8 mouse cellular contexts compared by ENCODE assay signal in genomic region chr11:59847131-59847530, GRCm38 (mm10). TPM values are rescaled to one million over a fixed set of nuclear protein-coding genes. Genes with fewer than 3 reads are reported as not detected.
A peak's percentile ranks its signal among the peaks of the same experiment; 100 is the strongest.
DNase-seq lines count a peak whose midpoint lies in the region; ATAC-seq and TF ChIP-seq lines count a peak whose summit lies in the region.

No protein-coding gene starts in this region.

- peak overlapping the region; percentile 81 for H3K4me2 ChIP-seq in midbrain, postnatal 0 days (ENCODE audit: low read depth, low read length, poor library complexity, severe bottlenecking)

- H3K27me3 ChIP-seq in hindbrain, embryonic 10.5 days (ENCODE audit: insufficient read depth, poor library complexity, severe bottlenecking) = no peaks in the 10 kb centered on the region
- no peaks in the 10 kb centered on the region for H3K27me3 ChIP-seq in midbrain, postnatal 0 days (ENCODE audit: insufficient read depth, low read length)

- DNase-seq in layer of hippocampus, postnatal 10 days (ENCODE audit: low spot score in 2 of 2) = peak; percentile 48 to 54
- DNase-seq in layer of hippocampus, postnatal 14 days (ENCODE audit: low spot score in 2 of 2) = no peak
- DNase-seq in adrenal gland, postnatal 36 days = peak; percentile 39 to 61
- peak; percentile 63 for DNase-seq in hindbrain, embryonic 10.5 days (ENCODE audit: low spot score)
- peak; percentile 74 for DNase-seq in liver
- peak; percentile 76 for DNase-seq in midbrain, postnatal 0 days (ENCODE audit: low spot score)
- peak; percentile 19 to 42 for DNase-seq in thymus, adult 18-20 months

- WGBS in hindbrain, embryonic 10.5 days = 19% methylated on average over 2 of the region's 2 CpGs
- WGBS in midbrain, postnatal 0 days = 10% methylated on average over 2 of the region's 2 CpGs

- H3K36me3 ChIP-seq in hindbrain, embryonic 10.5 days = peaks cover 15% of the 10 kb centered on the region
- no peaks in the 10 kb centered on the region; the same call in 1 of the 2 replicates for H3K36me3 ChIP-seq in midbrain, postnatal 0 days (ENCODE audit: insufficient read depth, low read length)

- H3K9ac ChIP-seq in midbrain, postnatal 0 days (replicated peaks; ENCODE audit: low read length, poor library complexity, severe bottlenecking) = no peak overlapping the region

- ATAC-seq in midbrain, postnatal 0 days (ENCODE audit: low FRiP score) = 0 out of 2 replicates have a peak, but pooled peaks have one; percentile 41

- no peak overlapping the region for H3K4me3 ChIP-seq in embryonic fibroblast, embryonic 13.5 days (ENCODE audit: insufficient read depth, low read length)
- H3K4me3 ChIP-seq in hindbrain, embryonic 10.5 days = peak overlapping the region; percentile 80
- peak overlapping the region; percentile 76 for H3K4me3 ChIP-seq in midbrain, postnatal 0 days (ENCODE audit: low read depth, low read length)

- no peak for TF ChIP-seq POLR2A in embryonic fibroblast, embryonic 13.5 days (IDR thresholded peaks at IDR 0.05; ENCODE audit: low read depth, low read length)

- TF ChIP-seq CTCF in embryonic fibroblast, embryonic 13.5 days (IDR thresholded peaks at IDR 0.05; ENCODE audit: borderline replicate concordance, insufficient read depth, low read length) = peak; percentile 79
- peak; percentile 77 for TF ChIP-seq CTCF in midbrain, postnatal 0 days (IDR thresholded peaks at IDR 0.05)

- peaks cover 2% of the 10 kb centered on the region; the same call in 1 of the 2 replicates for H3K4me1 ChIP-seq in embryonic fibroblast, embryonic 13.5 days (ENCODE audit: control insufficient read depth, insufficient read depth, low read length)
- H3K4me1 ChIP-seq in hindbrain, embryonic 10.5 days (replicated peaks) = peaks cover 27% of the 10 kb centered on the region
- H3K4me1 ChIP-seq in midbrain, postnatal 0 days (ENCODE audit: insufficient read depth, low read length) = peaks cover 8% of the 10 kb centered on the region; the same call in 1 of the 2 replicates

- no peak overlapping the region for H3K27ac ChIP-seq in embryonic fibroblast, embryonic 13.5 days (ENCODE audit: insufficient read depth, low read length)
- no peak overlapping the region for H3K27ac ChIP-seq in hindbrain, embryonic 10.5 days
- H3K27ac ChIP-seq in midbrain, postnatal 0 days (ENCODE audit: low read depth, low read length) = no peak overlapping the region

- H3K9me3 ChIP-seq in hindbrain, embryonic 10.5 days = no peaks in the 10 kb centered on the region
- no peaks in the 10 kb centered on the region for H3K9me3 ChIP-seq in midbrain, postnatal 0 days (ENCODE audit: low read length)

RNA-seq across cellular contexts. Expression of gene Cops3, which starts 7.5 kb away (rescaled TPM):
- total RNA-seq in layer of hippocampus, postnatal 10 days (2021) = 10 to 100 TPM; 72.1 to 76.4 TPM
- total RNA-seq in layer of hippocampus, postnatal 14 days (2021) = 10 to 100 TPM; 69.7 to 72.3 TPM
- 100 to 1,000 TPM in 1 of 2 experiments, 10 to 100 TPM in 1; 85.2 to 108 TPM for total RNA-seq in adrenal gland, postnatal 36 days (2021)
- polyA plus RNA-seq in embryonic fibroblast, embryonic 13.5 days (2011; ENCODE audit: insufficient read length, low read depth, missing spikeins) = 118 and 141 TPM in 2 replicates
- polyA plus RNA-seq in hindbrain, embryonic 10.5 days (2016; fragmentation: Nextera tagmentation; extraction: Ambion mirVana) = 233 and 255 TPM in 2 replicates
- 94.1 and 104 TPM in 2 replicates for total RNA-seq in midbrain, postnatal 0 days (2014; rRNA removed)
- polyA plus RNA-seq in midbrain, postnatal 0 days (2015; fragmentation: Nextera tagmentation; extraction: Ambion mirVana) = 147 and 148 TPM in 2 replicates

RNA-seq across cellular contexts. Expression of gene Nt5m, which starts 7.9 kb away (rescaled TPM):
- total RNA-seq in layer of hippocampus, postnatal 10 days (2021) = 10 to 100 TPM; 50.3 to 53.9 TPM
- total RNA-seq in layer of hippocampus, postnatal 14 days (2021) = 10 to 100 TPM; 60.5 to 63.3 TPM
- 10 to 100 TPM; 24.4 to 29.7 TPM for total RNA-seq in adrenal gland, postnatal 36 days (2021)
- polyA plus RNA-seq in embryonic fibroblast, embryonic 13.5 days (2011; ENCODE audit: insufficient read length, low read depth, missing spikeins) = 13.1 and 15.3 TPM in 2 replicates
- polyA plus RNA-seq in hindbrain, embryonic 10.5 days (2016; fragmentation: Nextera tagmentation; extraction: Ambion mirVana) = 41.2 and 47.7 TPM in 2 replicates
- 72.6 and 86.9 TPM in 2 replicates for total RNA-seq in midbrain, postnatal 0 days (2014; rRNA removed)
- 92.2 and 99.1 TPM in 2 replicates for polyA plus RNA-seq in midbrain, postnatal 0 days (2015; fragmentation: Nextera tagmentation; extraction: Ambion mirVana)

RNA-seq across cellular contexts. Expression of gene Flcn, which starts 37.3 kb away (rescaled TPM):
- total RNA-seq in layer of hippocampus, postnatal 10 days (2021) = 10 to 100 TPM; 30.8 to 33.2 TPM
- 10 to 100 TPM; 34.6 to 40.1 TPM for total RNA-seq in layer of hippocampus, postnatal 14 days (2021)
- 100 to 1,000 TPM in 1 of 2 experiments, 10 to 100 TPM in 1; 46.9 to 101 TPM for total RNA-seq in adrenal gland, postnatal 36 days (2021)
- polyA plus RNA-seq in embryonic fibroblast, embryonic 13.5 days (2011; ENCODE audit: insufficient read length, low read depth, missing spikeins) = 18.4 and 21.4 TPM in 2 replicates
- 29.6 and 31.0 TPM in 2 replicates for polyA plus RNA-seq in hindbrain, embryonic 10.5 days (2016; fragmentation: Nextera tagmentation; extraction: Ambion mirVana)
- 41.5 and 44.0 TPM in 2 replicates for total RNA-seq in midbrain, postnatal 0 days (2014; rRNA removed)
- 31.0 and 34.7 TPM in 2 replicates for polyA plus RNA-seq in midbrain, postnatal 0 days (2015; fragmentation: Nextera tagmentation; extraction: Ambion mirVana)

RNA-seq across cellular contexts. Expression of gene Pld6, which starts 59.7 kb away (rescaled TPM):
- under 1 TPM; 0.66 to 0.96 TPM for total RNA-seq in layer of hippocampus, postnatal 10 days (2021)
- total RNA-seq in layer of hippocampus, postnatal 14 days (2021) = under 1 TPM; 0.91 to 0.92 TPM
- total RNA-seq in adrenal gland, postnatal 36 days (2021) = 1 to 10 TPM; 1.7 to 2.9 TPM
- 0.74 TPM in 1 of 2 replicates, not detected in the other for polyA plus RNA-seq in embryonic fibroblast, embryonic 13.5 days (2011; ENCODE audit: insufficient read length, low read depth, missing spikeins)
- polyA plus RNA-seq in hindbrain, embryonic 10.5 days (2016; fragmentation: Nextera tagmentation; extraction: Ambion mirVana) = 1.9 and 2.6 TPM in 2 replicates
- total RNA-seq in midbrain, postnatal 0 days (2014; rRNA removed) = 18.3 and 19.0 TPM in 2 replicates
- polyA plus RNA-seq in midbrain, postnatal 0 days (2015; fragmentation: Nextera tagmentation; extraction: Ambion mirVana) = 26.2 and 32.2 TPM in 2 replicates

Comparison
In these comparisons a context has a peak if more than half of its experiments do, and no peak if none do; other contexts are left out.
1. DNase-seq: peak in layer of hippocampus, postnatal 10 days (2 of 2), adrenal gland, postnatal 36 days (2 of 2), hindbrain, embryonic 10.5 days (single experiment), liver (single experiment), midbrain, postnatal 0 days (single experiment) and thymus, adult 18-20 months (2 of 2); none in layer of hippocampus, postnatal 14 days (0 of 2).